Mouse (Mus musculus): Measurements from ENCODE around the gene Lim2.
A peak's percentile ranks its signal among the peaks of the same experiment; 100 is the strongest.
"Not testable (repeated sequence)": the region's sequence is repeated elsewhere in the genome, so short reads cannot be mapped to it uniquely, and the experiment has no call there.

Lim2 gene

DNA sequence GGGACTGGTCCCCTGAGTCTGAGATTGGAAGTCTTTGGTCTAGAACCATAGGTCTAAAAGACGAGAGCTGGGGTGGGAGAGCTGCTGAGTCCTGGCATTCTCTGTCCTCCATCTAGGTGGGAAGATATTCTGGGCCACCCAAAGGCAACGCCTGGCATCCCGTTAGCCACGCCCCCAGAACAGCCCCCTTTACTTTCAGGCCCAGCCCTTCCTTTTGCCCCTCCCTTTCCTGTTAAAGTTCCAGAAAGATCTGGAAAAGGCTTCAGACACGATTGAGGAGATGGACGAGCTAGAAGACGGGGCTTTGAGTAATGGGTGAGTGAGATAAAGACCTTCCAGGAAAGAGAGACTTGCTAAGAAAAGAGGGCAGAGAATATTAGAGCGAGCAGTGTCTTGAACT is at the start of gene Lim2:
Gene Lim2, plus strand, starts transcription at position 265 of the 400 bp plus-strand sequence.
- no peak for DNase-seq (ENCODE audit: low spot score)

DNA sequence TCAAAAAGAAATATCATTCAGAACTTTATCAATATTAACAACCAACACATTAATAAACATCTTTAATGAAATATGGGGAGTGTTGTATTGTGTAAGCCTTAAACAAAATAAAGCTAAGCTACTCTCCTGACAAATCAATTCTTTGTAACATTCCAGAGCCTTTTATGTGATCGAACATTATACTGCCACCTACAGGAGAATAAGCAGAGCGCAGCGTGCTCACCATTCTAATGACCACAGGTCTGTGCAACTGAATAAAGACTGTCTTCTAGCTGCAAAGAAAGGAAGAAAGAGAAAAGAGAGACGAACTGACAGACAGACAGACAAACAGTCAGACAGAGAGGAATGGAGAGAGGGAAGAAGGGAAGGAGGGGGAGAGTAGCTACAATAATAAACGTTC is 49.2 kb upstream of the Lim2 start:
- DNase-seq (ENCODE audit: low spot score) = peak; percentile 46

DNA sequence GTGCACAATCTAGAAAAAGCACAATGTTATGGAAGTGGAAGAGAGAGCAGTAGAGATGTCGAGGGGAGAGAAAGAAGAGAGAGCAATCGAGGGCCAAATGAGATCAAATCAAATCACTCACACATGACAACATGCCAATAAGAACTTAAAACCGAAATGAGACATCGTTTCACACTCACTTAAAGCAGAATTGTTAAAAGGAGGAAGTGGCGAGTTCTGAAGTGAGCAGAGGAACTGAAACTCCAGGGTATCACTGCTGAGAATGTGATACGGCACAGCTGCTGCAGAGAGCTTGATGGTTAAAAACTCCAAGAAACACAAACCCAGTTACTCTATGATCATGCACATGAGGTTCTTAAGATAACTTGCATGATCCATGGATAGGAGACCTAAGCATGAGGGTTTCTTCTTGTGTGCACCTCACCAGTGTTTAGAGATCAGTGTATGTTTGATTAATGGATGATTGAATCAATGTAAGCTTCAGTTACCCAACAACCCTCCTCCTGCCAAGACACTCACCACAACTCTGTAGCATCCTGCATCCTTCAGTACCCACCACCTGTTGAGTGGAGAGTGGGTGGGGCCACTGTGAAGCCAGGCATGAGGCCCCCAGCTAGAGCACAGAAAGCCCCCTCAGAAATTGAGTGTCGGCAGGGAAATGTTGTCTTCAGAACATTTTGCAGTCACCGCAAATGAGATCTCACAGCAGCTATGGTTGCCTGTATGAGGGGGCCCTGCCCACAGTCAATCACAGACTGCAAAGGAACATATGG is 34.9 kb upstream of the Lim2 start:
- DNase-seq (ENCODE audit: low spot score) = no peak

DNA sequence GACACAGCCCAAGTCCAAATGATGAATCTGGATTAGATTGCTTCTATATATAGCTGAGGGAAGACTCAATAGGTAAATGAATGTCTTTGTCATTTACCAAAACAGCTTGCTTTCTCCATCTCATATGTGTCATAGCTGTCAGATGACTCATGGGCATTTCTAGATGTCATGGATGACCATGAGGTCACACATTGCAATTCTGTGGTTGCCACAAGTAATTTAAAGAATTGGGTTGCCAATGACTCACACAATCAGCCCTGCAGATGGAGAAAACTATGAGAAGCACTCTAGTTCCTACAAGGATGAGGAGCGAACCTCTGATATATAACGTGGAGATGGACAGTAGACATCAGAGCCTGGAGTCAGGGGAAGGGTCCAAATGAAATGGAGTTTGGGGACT is 28.0 kb upstream of the Lim2 start:
- DNase-seq (ENCODE audit: low spot score) = no peak

DNA sequence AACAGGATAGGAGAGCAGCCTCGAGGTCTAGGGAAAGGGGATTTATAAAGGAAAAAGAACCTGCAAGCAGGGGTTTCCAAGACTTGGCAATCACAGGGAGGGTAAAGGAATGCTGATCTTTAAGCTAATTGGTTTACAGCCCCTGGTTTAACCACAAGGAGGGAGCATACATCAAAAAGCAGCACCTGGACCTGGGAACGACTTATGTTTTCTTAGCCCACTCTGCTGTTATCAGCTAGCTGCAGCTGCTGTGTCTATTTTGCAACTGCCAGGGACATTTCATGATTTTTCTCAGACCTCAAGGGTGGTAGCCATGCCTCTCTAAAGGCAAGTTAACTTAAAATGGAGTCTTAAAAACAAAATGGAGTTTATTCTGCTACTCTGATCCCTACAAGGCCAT is 24.8 kb upstream of the Lim2 start:
- DNase-seq (ENCODE audit: low spot score) = no peak

DNA sequence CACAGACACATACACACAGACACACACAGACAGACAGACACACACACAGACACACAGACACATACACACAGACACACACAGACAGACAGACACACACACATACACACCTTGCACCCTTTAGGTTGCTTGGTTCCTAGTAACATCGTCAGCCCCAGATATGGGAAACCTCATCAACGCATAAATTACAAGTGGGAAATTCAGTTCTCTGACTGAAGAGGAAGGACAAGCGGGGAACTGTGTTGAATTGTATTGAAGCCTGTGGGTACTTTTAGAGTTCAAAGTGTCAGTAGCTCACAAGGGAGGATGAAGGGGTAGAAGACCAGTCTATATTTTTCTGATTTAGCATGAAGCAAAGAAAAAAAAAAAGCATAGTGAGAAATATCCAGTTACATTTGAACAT is 19.9 kb upstream of the Lim2 start:
- DNase-seq (ENCODE audit: low spot score) = no peak

DNA sequence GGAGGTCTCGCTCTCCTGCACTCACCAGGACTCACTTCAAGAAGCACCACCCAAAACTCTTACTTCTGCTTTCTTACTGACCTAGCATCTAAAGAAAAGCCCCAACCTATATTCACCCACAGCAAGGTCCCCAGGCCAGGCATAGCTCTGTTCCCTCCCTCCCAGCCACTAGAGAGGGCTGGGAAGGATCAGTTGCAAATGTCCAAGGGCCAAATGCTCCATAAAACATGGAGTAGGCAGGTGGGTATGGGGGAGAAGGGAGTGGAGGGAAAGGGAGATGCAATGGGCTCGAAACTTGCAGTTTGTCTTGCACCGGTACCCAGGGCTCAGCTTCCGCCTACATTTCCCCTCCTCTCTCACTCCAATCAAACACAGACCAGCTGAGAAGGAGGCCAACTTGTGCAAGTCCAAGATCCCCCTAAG is 19.3 kb upstream of the Lim2 start, which contains the start of gene Siglecg:
Gene Siglecg, plus strand, starts transcription at position 74 of the 423 bp plus-strand sequence.
- no peak for DNase-seq (ENCODE audit: low spot score)

DNA sequence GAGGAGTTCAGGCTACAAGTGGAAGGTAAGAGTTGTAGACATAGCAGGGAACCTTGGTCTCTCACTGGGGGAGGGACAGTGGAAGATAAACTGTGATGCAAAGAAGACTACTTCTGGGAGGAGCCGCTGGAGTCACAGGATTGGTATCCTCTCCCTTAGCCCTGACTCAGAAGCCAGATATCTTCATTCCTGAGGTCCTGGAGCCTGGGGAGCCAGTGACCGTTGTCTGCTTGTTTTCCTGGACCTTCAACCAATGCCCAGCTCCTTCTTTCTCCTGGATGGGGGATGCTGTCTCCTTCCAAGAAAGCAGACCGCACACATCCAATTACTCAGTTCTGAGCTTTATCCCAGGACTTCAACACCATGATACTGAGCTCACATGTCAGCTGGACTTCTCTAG is 18.4 kb upstream of the Lim2 start:
- DNase-seq (ENCODE audit: low spot score) = no peak

DNA sequence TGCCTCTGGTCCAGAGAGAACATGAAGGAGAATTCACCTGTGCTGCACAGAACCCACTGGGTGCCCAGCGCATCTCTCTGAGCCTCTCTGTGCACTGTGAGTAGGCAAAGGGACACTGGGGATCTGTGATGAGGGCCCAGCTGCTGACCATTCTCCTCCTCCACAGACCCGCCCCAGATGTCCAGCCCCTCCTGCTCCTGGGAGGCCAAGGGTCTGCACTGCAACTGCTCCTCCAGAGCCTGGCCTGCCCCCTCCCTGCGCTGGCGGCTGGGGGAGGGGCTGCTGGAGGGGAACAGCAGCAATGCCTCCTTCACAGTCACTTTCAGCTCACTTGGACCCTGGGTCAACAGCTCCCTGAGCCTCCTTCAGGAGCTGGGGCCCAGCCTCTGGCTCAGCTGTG is 15.7 kb upstream of the Lim2 start:
- not testable (repeated sequence) for DNase-seq (ENCODE audit: low spot score)

DNA sequence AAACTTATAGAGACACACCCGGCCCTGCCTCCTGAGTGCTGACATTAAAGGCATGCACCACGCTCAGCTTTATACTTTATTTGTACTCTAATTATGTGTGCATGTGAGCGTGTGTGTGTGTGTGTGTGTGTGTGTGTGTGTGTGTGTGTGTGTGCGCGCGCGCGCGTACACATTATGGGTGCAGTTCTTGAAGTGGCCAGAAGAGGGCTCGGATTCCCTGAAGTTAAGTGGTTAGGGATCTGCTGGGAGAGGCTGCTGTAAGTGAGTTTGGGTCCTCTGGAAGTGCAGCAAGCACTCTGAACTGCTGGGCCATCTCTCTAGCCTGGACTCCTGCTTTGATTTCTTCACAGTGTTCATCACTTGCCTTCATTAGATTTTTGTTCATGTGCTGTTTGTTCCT is 10.2 kb upstream of the Lim2 start:
- DNase-seq (ENCODE audit: low spot score) = no peak

DNA sequence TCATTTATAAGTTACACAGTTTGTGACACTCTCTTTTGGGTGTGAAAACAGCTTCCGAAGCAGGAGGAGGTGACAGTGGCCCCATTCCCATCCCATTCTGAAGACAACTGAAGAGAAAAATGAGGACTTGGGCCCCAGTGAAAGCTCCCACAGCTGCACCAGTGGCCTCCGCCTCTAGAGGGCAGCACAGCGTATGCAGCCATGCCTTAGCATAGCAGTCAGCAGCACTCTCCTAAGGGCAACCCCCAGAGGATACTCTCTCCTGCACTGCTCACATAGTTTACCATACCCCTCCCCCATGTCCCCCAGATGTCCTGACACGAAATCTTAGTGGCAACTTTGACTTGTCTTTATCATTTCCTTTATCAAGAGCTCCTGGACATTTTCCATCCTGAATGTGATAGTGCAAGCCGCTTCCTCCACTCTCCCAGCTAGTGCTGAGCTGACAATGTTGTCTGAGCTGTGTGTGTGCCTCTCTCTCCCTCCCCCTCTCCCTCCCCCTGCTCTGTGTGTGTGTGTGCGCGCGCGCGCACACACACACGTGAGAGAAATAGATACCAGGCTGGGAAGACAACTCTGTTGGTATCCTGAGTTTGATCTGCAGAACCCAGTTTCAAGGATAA is 4.4 kb upstream of the Lim2 start:
- peak; percentile 67 for DNase-seq (ENCODE audit: low spot score)

DNA sequence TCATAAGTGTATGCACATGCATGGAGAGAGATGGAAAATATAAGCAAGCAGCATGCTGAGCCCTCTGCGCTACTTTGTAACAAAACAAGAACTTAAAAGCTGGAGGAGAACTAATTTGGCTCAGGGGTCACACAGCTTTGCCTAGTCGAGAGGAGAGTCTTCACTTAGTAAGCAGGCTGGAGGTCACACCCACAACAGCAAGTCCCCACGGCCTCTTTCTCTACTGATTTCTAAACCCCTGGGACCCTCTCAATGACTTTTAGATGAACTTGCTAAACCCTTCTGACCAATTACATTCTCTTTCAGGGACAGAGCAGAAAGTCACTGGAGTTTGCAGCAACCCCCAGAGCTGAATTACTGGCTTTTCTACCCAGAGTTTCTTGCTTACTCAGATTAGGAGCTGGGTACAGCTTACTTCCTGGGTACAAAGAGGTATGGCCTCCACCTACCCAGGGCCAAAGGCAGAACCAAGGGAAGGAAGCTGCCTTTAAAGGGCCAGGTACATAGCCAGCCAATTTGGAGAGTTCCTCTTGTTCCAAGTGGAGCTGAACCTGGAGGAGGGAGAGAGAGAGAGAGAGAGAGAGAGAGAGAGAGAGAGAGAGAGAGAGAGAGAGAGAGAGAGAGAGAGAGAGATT is 3.4 kb upstream of the Lim2 start:
- no peak for DNase-seq (ENCODE audit: low spot score)

DNA sequence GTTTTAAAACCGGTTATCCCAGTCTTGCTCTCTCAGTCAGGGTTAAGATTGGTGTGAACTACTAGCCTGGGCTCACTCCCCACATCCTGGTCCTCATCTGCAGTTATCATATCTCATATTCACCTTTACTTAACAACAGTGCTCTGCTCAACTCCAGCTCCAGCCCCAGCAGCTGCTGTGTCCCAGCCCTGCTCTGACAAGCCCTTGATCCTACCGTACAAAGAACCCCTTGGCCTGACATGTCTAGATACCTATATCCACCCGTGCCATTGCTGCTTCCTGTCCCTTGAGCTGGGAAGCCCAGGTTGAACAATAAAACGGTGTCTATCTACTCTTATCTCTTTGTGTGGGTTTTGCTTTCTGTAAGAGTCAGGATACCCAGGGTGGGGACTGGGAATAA is 2.0 kb downstream of the Lim2 start:
- DNase-seq (ENCODE audit: low spot score) = no peak

DNA sequence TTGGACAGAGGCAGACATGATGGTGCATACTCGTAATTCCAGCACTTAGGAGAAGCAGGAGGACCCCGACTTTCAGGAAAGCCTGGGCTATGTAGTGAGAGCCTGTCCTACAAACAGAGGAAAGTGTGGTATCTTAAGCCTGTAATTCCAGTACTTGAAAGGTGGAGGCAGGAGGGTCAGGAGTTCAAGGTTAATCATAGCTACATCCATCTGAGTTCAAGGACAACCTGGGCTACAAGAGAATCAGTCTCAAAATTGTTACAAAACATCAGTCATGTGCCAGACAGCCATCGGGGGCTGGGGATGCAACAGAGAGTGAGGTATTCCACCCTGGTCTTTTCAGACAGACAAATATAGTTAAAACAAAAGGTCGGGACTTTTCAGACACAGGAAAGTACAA is 5.4 kb downstream of the Lim2 start:
- DNase-seq (ENCODE audit: low spot score) = no peak

DNA sequence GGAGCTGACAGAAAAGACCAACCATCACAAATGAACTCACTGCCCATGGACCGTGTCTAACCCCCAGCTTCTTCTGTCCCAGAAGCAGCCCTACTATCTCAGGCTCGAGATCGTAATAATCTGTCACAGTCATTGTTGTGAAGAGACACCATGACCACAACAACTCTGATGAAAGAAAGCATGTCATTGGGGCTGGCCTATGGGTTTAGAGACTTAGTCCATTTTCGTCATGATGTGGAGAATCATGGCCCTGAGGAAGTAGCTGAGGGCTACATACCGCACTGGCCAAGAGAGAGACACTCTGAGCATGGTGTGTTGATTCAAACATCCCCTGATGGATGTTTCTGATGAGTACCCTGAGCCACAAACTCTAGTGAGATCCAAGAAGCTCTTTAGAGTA is 7.2 kb downstream of the Lim2 start:
- DNase-seq (ENCODE audit: low spot score) = no peak

DNA sequence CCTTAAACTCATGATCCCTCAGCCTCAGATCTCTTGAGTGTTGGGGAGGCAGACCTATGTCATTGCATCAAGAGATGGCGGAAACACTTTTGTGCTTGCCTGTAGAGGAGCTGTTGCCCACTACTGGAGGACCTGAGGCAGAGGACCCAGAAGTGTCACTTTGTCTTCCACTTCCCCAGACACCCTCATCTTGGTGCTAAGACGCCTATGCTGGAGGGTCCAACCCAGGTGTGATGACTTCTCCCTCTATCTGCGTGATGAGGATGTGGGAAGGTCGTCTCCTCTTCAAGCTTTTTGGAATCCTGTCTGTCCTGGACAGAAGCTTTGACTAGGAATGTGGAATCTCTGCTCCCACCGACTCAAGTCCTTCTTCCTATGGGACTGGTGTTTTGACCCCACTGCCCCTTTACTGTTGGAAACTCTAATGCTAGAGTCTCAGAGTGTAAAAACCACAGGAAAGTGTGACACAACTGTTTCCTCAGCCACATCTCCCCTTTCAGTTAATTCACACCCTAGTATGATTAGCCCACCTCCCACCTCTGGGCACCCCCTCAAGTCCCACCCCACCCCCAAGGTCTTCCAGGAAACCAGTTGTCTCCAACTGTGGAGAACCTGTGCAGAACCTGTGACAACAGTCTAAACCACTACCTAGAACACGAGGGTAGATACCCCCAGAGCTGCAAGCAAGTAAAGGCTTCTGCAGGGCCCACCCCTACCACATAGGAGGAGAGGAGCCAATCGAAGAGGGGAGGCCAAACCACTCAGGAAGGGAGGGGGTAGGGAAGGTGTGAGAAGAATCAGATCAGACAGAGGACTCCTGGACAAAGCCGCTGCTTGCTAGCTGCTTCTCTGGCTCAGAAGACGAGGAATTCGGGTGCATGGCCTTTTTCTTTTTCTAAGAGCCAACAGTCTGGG is 9.1 kb downstream of the Lim2 start, which contains the start of gene Nkg7:
Gene Nkg7, plus strand, starts transcription at position 733 of the 915 bp plus-strand sequence.
- DNase-seq (ENCODE audit: low spot score) = no peak

DNA sequence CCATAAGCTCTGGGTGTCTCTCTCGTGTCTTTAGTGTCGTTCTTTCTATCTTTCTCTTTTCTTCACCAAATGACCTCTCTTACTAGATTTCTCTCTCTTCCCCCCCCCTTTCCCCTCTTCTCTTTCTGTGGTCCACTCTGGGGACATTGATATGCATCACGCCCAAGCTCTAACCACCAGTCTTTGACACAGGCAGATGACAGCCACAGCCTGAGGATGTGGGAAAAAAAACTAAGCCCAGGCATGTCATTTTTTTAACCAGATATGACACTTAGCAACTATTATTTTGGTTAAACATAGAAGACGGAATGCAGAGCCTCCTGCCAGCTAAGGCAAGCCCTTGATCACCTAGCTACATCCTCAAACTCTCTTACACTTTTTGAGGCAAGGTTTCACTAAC is 11.1 kb downstream of the Lim2 start:
- DNase-seq (ENCODE audit: low spot score) = no peak

DNA sequence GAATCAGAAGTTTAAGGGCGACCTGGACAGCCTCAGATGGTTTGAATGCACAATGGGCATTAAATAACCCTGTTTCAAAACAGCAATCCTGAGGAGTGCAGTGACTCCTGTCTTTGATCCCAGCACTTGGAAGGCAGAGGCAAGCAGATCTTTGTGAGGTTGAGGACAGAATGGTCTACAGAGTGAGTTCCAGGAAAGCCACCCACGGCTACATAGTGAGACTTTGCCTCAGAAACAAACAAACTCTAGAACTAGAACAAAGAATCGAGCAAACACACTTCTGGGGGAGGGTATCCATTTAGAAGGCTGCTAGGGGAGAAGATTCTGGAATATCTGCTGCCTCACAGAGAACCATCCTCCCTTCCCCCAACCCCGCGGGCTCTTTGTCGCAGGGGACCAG is 13.0 kb downstream of the Lim2 start, which contains the start of gene Cldnd2:
Gene Cldnd2, plus strand, starts transcription at position 301 of the 400 bp plus-strand sequence.
- DNase-seq (ENCODE audit: low spot score) = no peak

DNA sequence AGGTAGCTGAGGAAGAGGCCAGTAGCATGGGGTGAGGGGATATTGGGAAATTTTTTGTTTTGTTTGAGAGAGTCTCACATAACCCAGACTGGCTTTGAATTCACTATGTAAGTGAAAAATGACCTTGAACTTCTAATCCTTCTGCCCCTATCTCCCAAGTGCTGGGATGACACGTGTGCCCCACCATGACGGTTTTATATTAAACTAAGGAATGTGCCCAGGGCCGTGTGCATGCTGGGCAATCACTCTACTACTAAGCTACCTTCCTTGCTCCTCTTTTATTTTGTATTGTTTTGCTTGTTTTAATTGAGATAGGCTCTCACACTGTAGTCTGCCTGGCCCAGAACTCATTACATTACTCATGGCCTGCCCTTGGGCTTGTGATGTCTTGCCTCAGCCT is 13.6 kb downstream of the Lim2 start:
- DNase-seq (ENCODE audit: low spot score) = no peak

DNA sequence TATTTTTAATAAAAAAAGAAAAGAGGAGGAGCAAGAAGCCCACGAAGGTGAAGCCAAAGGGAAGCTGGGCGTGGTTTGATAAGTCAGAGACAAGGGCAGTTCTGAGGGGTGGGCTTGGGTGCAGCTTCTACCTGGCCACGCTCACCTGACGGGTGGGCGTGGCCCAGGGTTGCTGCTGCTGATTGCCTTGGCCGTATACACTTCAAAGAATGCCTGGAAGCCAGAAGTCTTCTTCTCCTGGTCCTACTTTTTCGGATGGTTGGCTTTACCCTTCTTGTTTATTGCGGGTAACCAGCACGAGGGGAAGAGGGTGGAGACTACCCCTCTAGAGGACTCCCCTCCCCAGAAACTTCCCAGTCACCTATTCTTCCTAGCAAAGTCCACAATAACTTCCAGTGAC is 15.2 kb downstream of the Lim2 start:
- no peak for DNase-seq (ENCODE audit: low spot score)

DNA sequence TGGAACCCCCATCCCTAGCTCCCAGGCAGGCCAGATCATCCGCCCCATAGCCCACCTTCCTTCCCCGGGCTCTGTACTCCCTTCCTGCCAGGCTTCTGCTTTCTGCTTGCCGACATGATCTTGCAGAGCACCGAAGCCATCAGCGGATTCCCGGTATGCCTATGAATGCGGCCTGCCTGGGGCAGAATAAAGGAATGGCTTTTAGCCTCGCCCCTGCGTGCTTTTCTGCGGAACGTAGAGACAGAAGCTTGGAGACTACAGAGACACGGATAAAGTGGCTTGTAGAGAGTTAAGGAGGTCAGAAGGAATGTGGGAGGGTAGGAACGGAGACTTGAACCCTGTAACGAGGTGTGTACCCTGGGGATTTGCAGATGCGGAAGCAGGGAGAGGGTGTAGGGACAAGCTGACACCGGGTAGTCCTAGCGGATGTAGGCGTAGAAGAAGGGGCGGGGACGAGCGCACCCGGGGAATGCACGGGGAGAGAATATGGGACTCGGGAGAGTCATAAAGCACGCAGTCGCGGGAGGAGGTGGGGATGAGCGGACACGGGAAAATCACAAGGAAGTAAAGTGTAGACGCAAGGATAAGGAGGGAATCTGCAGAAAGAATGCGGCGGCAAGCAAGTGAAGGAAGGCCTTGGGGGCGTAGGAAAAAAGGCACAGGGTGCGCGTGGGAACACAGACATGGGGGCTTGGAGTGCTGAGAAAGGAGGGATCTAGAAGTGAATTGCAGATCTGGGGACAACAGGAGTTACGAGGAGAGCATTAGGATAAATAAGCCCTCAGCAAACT is 15.9 kb downstream of the Lim2 start:
- peak; percentile 59 for DNase-seq (ENCODE audit: low spot score)
